Mouse (Mus musculus) CD4-positive helper T cell, adult 2 months (primary cell): ENCODE results near the gene Slc24a2.

Experiments used
- DNase-seq: peaks from one replicate; pipeline ENCODE4 v3.0.0-alpha.2; 2012; ENCODE audit warnings: low read depth, missing footprints, low spot score

The Slc24a2 gene

DNA sequence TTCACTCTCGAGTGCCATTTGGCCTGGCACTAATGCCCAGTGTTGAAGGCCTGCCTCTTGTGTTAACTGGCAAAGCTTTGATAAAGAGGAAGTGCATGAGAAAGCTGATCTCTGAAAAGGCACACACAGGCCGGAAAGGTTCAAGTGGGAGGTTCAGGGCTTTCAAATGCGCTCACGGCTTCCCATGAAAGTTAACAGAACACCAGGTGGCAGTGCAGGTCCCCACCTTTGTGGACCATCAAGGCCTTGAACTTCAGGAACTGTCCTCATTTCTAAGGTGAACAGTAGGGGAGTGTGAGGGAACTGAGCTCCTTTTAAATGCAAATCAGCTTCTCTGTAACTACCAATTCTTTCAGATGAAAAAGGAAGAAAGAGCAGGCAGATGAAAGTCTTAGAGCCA is 110.5 kb downstream of the Slc24a2 start:
- DNase-seq: no peak

DNA sequence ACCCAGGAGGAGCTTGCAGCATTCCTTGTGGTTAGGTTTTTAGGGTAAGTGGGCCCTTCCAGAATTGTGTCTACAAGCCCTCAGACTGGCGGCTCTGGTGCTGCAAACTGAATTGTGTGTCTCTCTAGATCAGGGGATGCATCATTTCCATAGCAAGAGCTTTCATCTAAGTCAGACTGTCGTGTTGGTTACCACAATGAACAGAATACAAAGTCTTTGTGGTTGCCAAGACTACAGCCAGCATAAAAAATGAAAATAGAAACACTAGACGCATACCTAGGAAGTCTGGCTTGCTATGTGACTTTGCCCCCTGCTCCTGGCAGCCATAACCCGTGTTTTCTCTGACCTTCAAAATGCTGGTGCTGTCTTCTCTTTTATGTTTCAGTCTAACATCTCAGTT is 114.6 kb downstream of the Slc24a2 start:
- no peak for DNase-seq

- no peak for DNase-seq
Measured at GRCm38 (mm10) chr4:87109331-87110059, 120.8 kb downstream of the Slc24a2 start.

DNA sequence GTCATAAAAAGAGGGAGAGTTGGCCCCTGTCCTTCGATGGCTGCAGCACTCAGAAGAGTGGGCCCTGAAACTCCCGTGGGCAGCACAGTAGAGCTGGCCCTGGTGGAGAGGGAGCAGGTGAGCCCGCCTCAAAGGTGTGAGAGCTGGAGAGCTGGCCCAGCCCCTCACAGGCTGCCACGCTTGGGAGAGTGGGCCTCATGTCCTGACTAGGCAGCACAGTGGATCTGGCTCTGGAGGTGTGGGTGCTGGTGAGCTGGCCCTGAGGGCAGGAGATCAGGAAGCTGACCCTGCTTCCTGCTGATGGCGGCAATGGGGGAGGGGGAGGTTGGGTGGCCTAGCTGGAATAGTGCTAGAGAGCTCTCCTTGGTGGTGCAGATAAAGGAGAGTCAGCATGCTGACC is 129.3 kb downstream of the Slc24a2 start:
- no peak for DNase-seq

DNA sequence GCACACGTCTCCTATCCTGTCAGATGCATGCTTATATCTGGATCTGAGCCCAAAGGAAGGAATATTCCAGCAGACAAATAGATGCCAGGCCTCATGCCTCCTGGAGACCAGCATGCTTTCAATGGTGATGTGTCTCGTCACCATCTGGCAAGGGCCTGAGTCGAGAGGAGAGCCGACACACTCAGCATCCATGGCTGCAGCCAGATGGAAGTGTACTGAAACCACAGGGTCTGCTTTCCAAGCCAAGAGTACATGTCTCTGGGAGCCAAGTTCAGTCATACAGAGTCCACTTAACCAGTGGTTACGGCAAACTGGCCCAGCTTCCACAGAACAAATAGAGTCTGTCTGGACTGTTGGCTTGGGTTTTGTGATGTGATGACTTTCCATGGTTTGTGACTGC is 134.1 kb downstream of the Slc24a2 start:
- DNase-seq: no peak

- no peak for DNase-seq
Measured at GRCm38 (mm10) chr4:87093612-87094011, 136.7 kb downstream of the Slc24a2 start.

GRCm38 (mm10) chr4:87090841-87091240 is 139.4 kb downstream of the Slc24a2 start:
- no peak for DNase-seq

DNA sequence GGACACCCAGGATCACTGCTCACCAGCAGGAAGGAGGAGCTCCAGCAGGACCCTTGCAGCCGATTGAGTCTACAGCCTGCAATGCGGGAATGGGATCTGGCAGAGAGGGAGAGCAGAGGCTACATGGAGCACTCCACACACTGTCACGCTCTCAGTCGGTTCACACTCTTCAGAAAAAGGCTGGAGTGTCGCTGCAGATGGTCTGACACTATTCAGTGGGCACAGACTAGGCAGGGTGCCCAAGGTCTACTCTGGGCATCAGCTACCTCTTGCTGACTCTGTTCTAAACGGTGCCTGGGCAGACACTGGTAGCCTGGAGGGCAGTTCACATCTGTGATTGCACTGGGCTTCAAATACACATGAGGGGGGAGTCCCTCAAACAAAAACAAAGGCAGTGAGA is 141.6 kb downstream of the Slc24a2 start:
- DNase-seq: no peak

DNA sequence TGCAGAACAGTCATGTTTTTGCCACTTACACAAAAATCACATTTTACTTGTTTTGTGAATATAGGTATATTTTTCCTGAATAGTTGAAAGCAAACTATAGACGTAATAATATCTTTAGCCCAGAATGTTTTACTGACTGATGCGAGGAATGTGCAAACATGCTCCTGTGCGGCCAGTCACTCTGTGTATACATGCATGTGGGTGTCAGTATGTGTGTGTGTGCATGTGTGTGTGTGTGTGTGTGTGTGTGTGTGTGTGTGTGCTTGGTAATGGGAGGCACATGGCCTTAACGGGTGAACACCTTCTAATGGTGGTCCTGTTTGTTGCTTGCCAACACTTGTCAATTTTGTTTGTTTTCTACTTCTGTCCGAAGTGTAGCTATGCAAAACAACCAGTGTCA is 142.7 kb downstream of the Slc24a2 start:
- no peak for DNase-seq

GRCm38 (mm10) chr4:87086933-87087577 is 143.2 kb downstream of the Slc24a2 start:
- DNase-seq: no peak

DNA sequence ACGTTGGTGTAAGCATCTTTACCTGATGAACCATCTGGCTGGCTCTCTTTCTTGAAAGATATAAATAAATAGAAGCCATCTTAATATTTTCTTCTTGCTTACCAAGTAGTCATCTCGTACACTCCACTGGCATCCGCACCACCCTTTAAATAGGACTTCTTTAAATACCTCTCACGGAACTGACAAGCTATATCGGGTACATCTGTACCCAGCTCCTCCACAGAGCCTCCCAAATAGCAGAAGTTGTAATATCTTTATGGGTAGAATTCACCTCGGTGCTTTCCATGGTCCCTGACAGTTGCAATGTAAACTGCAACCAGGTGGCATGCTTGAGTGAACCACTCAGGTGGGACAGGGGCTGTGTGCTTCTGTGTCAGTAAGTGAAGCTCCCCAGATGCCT is 149.0 kb downstream of the Slc24a2 start:
- no peak for DNase-seq

- DNase-seq: no peak
Measured at GRCm38 (mm10) chr4:87079305-87079704, 151.0 kb downstream of the Slc24a2 start.

- DNase-seq: no peak
Measured at GRCm38 (mm10) chr4:87078726-87079125, 151.6 kb downstream of the Slc24a2 start.

DNA sequence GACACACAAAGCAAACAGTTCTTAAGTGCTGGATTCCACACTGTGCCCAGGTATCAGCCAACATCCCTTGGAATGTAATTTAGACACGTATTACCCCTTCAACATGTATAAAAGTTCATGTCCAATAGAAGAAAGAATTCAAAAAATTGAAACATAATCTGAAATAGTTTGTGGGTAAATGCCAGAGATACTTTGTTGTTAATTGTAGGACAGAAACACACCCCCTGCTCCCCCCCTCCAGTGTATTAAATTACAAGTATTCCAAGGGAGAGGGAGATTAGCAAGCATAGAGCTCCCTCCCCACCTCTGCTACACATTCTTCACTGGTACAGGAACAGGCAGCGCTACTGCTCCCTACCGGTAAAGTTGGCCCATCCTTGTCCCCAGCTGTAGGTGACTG is 154.5 kb downstream of the Slc24a2 start:
- no peak for DNase-seq

DNA sequence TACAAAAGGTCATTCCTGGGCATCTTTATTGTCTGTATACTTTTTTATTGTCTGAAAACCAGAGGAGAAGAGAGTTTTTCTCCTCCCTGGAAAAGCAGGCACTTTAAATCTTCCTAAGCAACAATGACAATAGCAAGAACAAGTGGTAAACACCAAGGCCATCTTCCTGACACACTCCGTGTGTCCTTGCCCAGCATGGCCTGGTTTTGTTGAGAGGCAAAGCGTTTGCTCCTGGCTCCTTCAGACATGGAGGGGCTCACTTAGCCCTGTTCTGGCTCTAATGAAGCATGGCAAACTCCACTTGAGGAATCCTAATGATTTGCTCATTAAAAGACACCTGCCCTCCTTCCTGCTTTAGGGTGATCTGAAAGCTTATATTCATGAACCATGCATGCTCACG is 162.2 kb downstream of the Slc24a2 start:
- no peak for DNase-seq

DNA sequence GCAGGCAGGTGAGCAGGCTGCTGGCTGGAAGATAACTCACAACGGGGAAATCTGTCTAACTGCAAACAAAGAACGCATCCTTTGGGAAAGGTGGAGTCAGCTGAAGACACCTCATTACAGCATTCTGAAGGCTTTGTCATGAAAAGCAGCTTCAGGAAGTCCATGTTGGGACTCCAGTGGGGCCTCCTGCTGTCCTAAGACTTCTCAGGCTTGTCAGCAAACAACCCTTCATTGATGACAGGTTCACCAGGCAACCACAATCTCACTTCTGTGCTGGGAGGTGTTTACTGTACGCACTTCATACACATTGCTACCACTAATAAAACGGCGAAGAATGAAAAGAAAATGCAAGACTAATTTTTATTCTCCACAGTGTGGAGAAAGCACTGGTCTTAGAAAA is 165.1 kb downstream of the Slc24a2 start:
- no peak for DNase-seq

DNA sequence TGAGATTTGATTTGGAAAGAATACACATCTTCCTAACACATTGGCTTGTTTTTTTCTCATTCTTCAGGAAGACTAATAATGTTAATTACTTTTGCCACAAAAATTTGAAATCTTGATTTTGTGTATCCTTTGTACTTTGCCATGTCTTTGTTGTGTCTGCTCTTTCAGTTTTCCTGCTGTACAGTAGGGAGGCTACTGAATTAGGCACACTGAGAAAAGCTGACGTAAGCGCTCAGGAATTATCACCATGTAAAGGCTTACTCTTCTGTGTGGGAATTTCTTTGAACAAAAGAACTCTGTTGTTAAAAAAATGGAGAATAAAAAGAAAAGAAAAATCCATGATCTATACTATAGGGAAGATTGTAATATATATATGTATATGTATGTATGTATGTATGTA is 165.7 kb downstream of the Slc24a2 start:
- no peak for DNase-seq

GRCm38 (mm10) chr4:87062771-87063253 is 167.5 kb downstream of the Slc24a2 start:
- DNase-seq: no peak

DNA sequence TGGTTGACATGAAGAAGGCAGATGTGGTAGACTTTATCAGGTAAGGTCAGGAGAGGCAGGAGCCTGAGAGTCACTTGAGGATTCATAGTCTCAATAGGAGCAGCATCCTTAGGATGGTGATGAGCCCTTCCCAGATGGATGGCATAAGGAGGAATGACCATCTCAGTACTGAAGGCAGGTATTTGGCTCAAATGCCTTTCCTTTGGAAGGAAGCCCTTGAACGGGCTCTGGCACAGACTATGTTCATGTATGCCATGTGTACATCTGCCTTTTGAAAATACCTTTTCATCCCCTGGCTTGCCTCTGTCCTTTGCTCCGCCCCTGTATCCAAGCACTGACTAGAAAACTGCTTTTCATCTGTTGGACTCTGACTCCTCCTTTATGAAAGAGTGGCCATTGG is 168.6 kb downstream of the Slc24a2 start:
- no peak for DNase-seq

GRCm38 (mm10) chr4:87057572-87057971 is 172.7 kb downstream of the Slc24a2 start:
- DNase-seq: no peak

DNA sequence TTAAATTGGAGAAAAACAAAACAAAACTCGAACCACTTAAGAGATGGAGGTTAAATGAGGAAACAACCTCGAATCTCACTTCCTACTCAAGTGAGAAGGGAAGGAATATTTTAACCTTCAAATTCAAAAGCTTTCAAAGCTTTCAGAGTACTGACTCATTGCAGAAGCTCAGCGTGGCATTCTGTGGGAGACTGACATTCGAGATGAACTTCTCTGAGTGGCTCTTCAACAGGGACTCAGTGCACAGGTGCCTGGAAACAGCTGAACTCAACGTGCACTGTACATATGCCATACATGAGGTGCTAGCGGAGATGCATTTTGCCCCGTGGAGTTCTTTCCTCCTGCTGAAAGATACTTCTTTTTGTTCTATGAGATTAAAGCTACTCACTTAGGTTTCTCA is 174.5 kb downstream of the Slc24a2 start:
- DNase-seq: no peak

DNA sequence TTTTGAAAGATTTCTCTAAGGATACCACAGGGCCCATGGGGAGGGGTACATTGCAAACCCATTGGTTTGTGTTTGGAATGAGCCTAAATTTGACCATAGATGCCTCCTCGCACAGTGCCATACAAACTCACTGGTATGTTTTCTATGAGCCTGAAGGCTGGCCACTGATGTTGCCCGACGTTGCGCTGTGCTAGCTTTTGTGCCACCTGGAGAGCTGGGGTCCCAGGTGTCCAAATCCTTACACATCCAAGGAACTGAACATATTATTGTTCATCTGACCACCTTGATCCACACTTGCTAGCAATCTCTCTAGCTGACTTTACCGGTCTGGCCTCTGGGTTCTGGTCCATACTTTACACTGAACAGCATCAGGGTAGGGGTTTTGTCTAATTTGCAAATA is 177.4 kb downstream of the Slc24a2 start:
- DNase-seq: no peak

GRCm38 (mm10) chr4:87049061-87049460 is 181.2 kb downstream of the Slc24a2 start:
- DNase-seq: no peak
